Mouse (Mus musculus): ENCODE data around the gene Taar8b.
"Not testable (repeated sequence)": the region's sequence is repeated elsewhere in the genome, so short reads cannot be mapped to it uniquely, and the experiment has no call there.

The Taar8b gene

DNA sequence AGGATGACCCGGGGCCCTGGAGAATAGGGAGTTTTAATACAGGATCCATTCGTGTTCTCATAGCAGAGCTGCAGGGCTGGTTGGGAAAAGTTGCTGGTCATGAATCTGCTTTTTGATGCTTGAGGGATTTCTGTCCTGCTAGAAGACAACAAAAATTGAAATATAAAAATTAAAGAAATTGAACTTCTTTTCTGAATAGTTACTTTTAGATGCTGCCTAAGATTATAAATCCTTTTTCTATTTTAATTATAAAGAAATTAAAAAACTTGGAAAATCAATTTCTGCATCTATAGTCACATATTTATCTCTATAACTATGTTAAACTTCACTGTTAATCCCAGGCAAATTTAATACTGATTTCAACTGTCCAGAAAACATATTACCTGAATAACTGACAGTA lies at the start of gene Taar8b:
Gene Taar8b, minus strand, starts transcription at position 101 of the 400 bp plus-strand sequence.
- DNase-seq: no peak

DNA sequence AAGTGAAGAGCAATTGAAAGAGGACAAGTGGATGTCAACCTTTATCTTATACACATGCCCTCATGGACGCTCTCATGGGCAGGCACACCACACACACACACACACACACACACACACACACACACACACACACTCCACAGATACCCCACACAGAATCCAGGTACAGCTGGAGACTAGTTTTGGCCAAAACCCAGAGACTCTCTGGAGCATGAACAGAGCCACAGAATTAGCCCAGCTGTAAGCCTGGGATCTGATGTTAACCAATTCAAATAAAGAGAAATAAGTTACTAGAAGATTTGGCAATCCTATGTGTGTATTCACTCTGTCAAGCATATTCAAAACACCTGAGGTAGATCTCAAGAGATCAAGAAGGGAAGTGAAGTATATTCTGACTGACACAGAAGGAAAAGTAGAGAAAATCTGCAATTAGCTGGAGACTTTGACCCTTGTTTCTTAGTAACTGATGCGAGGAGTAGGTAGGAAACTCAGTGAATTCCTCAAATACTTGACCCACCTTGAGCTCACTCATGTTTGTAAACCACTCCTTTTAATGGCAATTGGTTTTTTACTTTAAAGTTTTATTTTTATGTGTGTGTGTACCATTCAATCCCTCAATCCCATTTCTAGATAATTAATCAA lies 46.6 kb upstream of the Taar8b start:
- DNase-seq: no peak

DNA sequence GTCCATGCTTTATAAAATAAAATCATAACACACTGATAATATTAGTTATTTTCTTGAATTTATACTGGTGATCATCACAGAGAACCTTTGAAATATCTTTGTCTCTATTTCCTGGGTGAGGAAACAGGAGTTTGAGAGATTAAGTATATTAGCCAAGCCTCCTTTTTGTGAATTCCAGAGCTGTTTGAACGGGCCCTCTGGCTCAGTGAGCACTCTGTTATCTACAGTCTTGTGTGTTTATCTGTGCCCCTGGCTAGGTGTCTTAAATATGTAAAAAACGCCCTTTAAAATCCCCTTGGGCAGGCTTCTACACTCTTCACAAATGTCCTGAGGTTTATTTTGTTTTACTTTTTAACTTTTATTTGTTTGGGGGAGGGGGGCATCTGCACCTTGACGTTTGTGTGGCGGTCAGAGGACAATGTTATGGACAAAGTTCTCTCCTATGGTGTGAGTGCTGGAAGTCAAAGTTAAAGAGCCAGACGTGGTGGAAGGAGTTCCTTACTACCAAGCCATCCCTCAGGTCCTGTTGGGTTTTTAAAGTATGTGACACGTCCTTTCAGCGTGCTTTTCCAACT lies 42.1 kb upstream of the Taar8b start:
- no peak for DNase-seq

DNA sequence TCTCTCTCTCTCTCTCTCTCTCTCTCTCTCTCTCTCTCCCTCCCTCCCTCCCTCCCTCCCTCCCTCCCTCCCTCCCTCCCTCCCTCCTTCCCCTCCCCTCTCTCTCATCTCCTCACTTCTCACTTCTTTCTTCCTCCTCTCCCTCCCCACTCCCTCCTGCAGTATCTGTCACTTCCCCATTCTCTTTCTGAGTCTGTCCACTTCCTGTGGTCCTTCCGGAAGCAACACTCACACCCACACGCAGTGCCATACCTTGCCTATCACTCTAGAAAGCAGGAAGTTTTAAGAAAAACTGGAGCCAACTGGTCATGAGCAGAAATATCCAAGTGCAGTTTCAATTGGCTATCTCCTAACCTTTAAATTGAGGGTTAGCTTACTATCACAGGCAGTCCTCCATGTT lies 41.0 kb upstream of the Taar8b start:
- DNase-seq: peak in 1 of 2 experiments; percentile 16

DNA sequence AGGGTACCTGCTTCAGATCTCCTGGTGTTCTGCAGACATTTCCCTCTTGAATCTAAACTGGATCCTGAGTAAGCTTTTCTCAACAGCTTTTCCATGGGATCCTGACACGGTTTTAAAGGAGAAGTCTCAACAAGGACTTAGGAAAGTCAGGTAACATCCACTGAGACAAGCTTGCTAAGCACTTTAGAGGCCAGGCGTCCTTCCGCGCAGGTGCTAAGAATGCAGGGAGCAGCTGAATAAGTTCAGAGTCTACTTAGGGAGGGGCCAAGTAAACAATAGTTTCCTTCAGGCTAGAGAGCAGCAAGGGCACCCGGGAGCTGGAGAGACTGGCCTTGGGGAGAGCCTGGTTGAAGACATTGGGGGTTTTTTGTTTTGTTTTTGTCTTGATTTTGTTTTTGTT lies 40.2 kb upstream of the Taar8b start:
- peak; percentile 64 to 69 for DNase-seq

DNA sequence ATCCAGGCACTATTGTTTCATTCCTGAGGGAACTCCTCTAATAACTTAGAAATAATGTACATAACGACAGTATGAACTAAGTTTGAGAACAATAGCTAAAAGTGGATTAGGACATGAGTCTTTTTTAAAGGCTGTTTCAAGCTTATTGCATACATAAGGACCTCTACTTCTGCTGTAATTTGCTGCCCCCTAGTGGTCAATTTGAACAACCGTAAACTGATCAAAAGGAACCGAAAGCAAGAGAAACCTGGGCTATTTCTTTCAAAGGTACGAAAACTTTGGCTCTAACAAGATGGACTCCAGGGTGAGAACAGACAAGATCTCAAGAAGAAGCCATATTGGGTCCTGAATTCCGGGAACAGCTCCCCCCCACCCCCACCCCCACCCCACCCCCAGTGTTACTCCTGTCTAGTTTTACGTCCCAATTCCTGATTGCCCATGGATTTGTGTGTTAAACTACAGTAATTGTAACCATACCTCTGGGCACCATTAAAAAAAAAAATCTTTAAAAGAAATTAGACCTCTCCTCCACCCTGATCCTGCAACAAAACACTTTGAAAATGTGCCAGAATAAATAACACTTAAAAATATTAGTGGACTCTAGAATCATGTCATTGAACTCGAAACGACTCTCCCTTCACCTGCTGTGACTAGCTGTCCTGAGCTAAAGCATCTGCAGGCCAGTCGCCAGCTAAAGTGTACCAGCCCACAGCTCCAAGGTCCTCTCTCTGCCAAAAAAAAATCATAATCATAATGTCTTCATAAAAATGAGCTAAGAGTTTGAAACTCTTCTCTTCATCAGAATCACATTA lies 39.6 kb upstream of the Taar8b start:
- peak; percentile 57 to 78 for DNase-seq

DNA sequence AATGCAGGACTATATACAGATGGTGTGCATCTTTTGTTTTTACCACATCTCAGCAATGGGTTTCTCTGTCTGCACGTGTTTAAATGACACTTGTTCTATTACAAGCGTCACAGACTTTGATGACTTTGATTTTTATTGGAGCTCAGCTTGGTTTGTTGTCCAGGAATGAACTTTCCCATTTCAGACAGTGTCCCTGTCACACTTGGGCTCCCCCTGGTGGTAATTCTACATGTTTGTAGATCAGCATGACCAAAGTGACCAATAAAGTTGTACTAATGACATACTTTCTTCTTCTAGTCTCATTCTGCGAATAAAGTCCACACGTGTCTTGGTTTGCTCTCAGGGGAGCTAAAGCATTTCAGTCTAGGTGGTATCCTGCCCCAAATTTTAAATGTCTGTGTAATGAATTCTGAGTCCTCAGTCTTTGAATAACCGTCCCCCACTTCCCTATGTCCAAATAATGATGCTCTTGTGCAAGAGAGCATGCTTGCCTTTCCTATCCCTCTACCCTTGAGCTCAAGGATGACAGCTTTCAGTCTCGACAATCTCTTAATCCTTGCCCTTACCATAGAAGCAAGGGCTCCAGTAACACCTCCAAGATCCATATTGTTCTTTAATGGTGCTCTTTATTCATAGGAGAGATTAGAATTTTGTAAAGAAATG lies 19.2 kb upstream of the Taar8b start:
- peak in 1 of 2 experiments; percentile 39 for DNase-seq

DNA sequence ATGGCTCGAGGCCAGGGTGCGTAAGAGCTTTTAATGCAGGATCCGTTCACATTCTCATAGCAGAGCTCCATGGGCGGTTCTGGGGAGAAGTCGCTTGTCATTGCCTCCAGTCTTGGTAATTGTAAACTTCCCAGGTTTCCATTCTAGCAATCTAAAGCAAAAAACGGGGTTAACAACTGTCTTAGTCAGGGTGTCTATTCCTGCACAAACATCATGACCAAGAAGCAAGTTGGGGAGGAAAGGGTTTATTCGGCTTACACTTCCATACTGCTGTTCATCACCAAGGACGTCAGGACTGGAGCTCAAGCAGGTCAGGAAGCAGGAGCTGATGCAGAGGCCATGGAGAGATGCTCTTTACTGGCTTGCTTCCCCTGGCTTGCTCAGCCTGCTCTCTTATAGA lies 17.3 kb upstream of the Taar8b start, which contains the start of gene Taar9:
Gene Taar9, minus strand, starts transcription at position 101 of the 400 bp plus-strand sequence.
- not testable (repeated sequence) for DNase-seq

DNA sequence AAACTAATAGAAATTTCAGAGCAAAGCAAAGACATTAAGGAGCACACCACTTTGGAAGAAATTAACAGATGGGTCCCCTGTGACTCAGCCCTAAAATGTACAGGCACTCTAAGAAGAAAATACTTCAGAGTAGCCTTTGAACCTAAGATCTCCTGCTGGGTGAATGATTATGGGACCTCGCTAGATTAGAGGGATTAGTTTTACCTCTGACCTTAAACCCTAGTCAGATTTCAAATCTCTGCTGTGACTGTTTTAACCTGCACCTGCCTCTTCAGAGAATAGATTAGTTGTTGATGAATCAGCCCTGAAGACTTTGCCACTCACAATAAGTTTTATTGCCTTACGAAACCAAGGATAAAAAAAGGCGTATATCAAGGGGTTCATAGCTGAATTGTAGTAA lies 16.1 kb upstream of the Taar8b start:
- no peak for DNase-seq

DNA sequence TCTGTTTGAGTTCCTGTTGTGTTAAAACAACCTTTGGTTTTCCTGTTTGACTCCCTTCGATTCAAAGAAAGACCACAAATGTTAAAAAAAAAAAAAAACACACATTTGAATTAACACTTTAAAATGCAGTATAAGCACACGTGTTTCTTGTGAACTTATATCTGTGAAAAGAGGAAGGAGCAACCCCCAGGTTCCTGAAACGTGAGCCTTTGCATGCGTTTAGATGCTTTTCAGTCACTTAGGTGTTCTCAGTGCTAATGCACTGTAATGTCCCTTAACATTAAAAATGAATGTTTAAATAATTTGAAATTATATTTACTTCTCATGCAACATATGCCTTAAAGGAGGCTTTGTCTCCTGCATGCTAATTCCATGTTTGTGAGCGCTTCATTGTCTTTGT lies 15.7 kb upstream of the Taar8b start:
- no peak for DNase-seq

DNA sequence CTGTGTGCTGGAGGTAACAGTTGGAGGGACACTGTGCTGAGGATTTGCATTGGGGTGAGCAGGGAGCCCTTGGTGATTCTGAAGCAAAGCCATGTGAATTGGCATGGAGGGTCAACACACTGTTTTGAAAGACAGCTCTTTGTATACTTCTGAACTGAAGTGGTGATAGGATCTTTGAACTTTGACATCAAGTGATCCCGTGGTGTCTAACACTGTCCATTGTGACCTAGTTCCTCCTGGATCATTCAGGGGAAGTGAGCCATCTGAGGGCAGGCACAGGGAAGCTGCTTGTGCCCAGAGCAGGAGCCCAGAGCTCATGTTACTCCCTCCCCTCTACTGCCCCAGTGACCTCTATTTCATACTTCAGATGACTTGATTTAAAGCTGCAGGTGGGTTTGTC lies 11.2 kb upstream of the Taar8b start:
- DNase-seq: not testable (repeated sequence)

DNA sequence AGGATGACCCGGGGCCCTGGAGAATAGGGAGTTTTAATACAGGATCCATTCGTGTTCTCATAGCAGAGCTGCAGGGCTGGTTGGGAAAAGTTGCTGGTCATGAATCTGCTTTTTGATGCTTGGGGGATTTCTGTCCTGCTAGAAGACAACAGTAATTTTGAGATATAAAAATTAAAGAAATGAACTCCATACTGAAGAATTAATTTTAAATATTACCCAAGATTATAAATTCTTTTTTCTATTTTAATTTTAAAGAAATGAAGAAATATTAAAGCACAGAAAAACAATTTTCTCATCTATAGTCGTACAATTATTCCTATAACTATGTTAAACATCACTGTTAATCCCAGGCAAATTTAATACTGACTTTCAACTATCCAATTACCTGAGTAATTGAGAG lies 9.7 kb upstream of the Taar8b start, which contains the start of gene Taar8c:
Gene Taar8c, minus strand, starts transcription at position 101 of the 400 bp plus-strand sequence.
- not testable (repeated sequence) for DNase-seq

DNA sequence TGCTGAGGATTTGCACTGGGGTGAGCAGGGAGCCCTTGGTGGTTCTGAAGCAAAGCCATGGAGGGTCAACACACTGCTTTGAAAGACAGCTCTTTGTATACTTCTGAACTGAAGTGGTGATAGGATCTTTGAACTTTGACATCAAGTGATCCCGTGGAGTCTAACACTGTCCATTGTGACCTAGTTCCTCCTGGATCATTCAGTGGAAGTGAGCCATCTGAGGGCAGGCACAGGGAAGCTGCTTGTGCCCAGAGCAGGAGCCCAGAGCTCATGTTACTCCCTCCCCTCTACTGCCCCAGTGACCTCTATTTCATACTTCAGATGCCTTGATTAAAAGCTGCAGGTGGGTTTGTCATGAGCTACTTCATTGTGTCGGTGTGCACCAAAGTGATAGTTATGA lies 4.9 kb upstream of the Taar8b start:
- DNase-seq: not testable (repeated sequence)

DNA sequence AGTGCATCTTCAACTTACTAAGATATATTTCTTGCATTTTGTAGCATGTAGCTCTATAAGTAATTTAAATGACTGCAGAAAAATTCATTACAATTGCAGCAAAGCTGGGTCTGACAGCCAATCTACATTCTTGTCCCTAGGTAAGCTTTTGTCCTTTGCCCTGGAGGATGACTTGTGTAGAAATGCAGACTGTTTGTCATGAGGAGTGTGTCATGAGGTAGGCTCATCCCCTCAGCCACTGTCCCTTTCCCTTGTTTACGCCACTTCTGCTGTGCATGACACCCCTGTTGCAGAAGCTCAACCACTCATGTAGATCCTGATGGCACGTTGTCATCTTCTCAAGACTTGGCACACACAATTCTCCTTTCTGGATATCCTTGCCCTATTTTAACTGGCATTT lies 4.9 kb downstream of the Taar8b start:
- no peak for DNase-seq

DNA sequence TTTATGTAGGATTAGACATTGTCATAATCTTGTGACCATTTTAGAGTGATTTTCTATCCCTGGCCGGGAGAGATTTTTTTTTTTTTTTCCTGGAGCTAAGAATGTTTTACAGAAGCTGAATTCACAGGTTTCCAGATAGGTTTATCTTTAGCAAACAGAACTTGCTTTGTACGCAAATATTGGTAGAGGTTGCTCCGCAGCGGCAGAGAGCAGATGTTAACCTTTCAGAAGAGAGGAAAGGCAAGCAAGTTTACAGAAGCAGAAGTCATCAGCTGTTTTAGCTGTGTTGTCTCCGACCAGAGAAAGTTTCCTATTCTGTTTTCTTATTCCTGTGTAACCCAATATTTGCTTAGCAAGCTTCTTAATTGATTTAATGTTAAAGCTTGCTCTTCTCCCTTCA lies 5.5 kb downstream of the Taar8b start:
- no peak for DNase-seq

DNA sequence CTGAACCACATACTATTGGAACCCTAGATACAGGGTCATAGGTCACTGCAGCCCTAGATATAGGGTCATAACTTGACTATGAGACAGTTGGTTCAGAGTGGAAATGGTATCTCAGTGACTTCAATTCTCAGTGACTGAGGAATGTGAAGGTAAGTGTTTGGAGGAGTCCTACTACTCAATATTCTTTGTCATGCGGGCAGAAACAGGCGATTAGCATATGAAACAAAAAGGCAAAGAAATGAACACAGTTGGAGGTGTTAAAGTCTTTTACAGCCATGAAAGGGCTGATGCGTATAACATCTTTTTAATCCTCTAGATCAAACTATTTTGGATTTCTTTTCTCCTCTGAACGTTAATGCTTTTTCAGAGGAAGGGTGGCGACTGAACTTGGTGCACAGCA lies 6.2 kb downstream of the Taar8b start:
- DNase-seq: no peak

DNA sequence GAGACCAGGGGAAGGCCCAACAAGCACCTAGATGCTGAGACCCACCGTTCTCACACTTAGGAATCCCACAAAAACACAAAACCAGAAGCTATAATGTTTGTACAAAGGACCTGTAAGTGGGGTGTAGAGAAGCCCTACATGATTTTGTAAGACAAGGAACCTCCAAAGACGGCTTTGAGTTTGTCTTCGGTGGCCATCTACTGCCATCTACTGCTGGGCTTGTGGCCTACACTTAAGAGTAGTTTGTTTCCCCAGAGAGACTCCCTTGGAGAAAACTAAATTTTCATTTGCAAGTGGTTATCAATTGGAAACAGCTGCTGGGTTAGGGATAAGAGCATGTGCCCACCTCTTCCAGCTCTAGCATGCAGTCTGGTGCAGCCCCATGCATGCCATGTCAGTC lies 11.9 kb downstream of the Taar8b start:
- DNase-seq: peak in 1 of 2 experiments; percentile 19

DNA sequence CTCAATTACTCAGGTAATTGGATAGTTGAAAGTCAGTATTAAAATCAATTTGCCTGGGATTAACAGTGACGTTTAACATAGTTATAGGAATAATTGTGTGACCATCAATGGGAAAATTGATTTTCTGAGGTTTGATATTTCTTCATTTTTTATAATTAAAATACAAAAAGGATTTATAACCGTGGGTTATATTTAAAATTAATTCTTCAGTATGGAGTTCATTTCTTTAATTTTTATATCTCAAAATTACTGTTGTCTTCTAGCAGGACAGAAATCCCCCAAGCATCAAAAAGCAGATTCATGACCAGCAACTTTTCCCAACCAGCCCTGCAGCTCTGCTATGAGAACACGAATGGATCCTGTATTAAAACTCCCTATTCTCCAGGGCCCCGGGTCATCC lies 15.9 kb downstream of the Taar8b start, which contains the start of gene Taar8a:
Gene Taar8a, plus strand, starts transcription at position 301 of the 400 bp plus-strand sequence.
- not testable (repeated sequence) for DNase-seq

DNA sequence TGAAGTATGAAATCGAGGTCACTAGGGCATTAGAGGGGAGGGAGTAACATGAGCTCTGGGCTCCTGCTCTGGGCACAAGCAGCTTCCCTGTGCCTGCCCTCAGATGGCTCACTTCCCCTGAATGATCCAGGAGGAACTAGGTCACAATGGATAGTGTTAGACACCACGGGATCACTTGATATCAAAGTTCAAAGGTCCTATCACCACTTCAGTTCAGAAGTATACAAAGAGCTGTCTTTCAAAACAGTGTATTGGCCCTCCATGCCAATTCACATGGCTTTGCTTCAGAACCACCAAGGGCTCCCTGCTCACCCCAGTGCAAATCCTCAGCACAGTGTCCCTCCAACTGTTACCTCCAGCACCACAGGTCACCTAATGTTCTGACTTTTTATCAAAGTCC lies 17.3 kb downstream of the Taar8b start:
- DNase-seq: not testable (repeated sequence)

DNA sequence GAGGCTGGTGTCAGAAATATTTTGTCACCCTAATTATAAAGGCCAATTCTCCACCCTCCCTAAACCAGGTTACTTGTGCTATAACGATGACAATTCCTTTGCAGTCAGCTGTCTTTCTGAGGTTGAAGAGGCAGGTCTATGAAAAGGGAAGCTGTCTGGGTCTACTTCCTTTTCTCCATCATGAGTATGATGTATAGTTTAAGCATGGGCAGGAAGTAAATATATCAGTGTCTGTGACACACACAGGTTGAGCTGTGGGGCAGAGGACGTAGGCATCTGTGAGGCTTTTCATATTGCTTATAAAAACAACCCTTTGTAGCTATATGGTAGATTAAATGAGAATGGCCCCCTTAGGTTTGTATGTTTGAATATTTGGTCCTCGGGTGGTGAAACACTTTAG lies 33.1 kb downstream of the Taar8b start:
- DNase-seq: no peak

DNA sequence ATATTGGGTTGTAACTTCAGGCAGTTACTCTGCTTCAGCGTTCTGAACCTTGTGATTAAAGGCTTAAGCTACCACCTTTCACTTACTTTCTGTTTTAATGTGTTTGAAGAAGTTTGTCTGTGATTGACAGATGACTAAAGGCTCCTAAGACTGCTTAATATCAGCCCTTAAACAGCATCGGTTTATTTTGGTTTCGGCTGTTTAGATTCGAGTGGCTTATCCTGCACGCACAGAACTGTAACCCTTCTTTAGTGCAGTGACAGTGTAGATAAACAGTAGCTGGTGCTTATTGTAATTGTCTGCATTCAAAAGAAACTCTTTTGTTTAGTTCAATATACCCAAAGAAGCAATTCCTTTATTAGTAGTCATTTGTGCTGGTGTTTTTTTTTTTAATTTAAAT lies 40.1 kb downstream of the Taar8b start:
- no peak for DNase-seq

DNA sequence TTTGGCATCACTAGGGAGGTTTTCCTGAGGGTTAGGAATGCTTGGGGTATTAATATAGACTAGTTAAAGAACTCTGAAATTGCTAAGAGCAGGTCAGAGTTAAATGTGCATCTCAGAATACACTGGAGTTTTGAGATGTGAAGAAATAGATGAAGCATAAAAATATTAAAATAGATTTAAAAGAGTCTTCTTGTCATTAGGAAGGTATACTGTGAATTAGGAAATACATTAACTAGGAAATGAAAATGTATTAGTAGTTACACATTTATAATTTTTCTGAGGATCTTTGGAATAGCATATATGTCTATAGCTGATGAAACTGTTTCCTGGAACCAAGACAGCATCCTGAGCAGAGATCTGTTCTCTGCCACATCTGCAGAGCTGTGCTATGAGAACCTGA lies 42.9 kb downstream of the Taar8b start, which contains the start of gene Taar7f:
Gene Taar7f, plus strand, starts transcription at position 301 of the 400 bp plus-strand sequence.
- no peak for DNase-seq

All from lung, adult 18-20 months (tissue).